Mouse (Mus musculus) heart, postnatal 0 days (tissue): ENCODE data around the gene Pcbd2. TPM values are rescaled to one million over a fixed set of nuclear protein-coding genes. Genes with fewer than 3 reads are reported as not detected.

ENCODE experiments used
- ATAC-seq: fragments of 200-750 bp; cut with Nextera tagmentation; 2 replicates; pipeline ENCODE4 v1.8.0; 2017; ENCODE audit warnings: low read depth, moderate number of reproducible peaks, moderate library complexity; ENCODE audit not compliant: insufficient read depth
- DNase-seq: peaks from one replicate; pipeline ENCODE4 v3.0.0-alpha.2; 2016; ENCODE audit warnings: low spot score
- H3K27ac ChIP-seq: fragments of 300-500 bp; sonication (generic); 2 replicates; pipeline ENCODE4 v1.5.1; 2014; ENCODE audit warnings: low read depth, mild to moderate bottlenecking
- H3K27me3 ChIP-seq: fragments of 300-500 bp; sonication (generic); 2 replicates; pipeline ENCODE4 v1.6.1; 2014; ENCODE audit warnings: low read length, mixed read lengths; ENCODE audit not compliant: control insufficient read depth, insufficient read depth
- H3K36me3 ChIP-seq: fragments of 300-500 bp; sonication (generic); replicated peaks from 2 replicates; pipeline ENCODE4 v1.6.1; 2014; ENCODE audit warnings: low read length, mixed read lengths; ENCODE audit not compliant: control insufficient read depth, insufficient read depth
- H3K4me1 ChIP-seq: fragments of 300-500 bp; sonication (generic); 2 replicates; pipeline ENCODE4 v1.6.1; 2014; ENCODE audit warnings: antibody characterized with exemption; ENCODE audit not compliant: control insufficient read depth, insufficient read depth
- H3K4me2 ChIP-seq: fragments of 300-500 bp; sonication (generic); 2 replicates; pipeline ENCODE4 v1.6.1; 2014; ENCODE audit warnings: low read depth, mild to moderate bottlenecking, low read length, moderate library complexity
- H3K4me3 ChIP-seq: fragments of 300-500 bp; sonication (generic); 2 replicates; pipeline ENCODE4 v1.5.1; 2014; ENCODE audit warnings: low read depth, low read length
- H3K9ac ChIP-seq: fragments of 300-500 bp; sonication (generic); replicated peaks from 2 replicates; pipeline ENCODE4 v1.6.1; 2014; ENCODE audit warnings: low read depth, low read length, mixed read lengths
- H3K9me3 ChIP-seq: fragments of 300-500 bp; sonication (generic); replicated peaks from 2 replicates; pipeline ENCODE4 v1.6.1; 2016; ENCODE audit warnings: low read length; ENCODE audit not compliant: control insufficient read depth
- CTCF ChIP-seq: IDR thresholded peaks from 2 replicates; pipeline ENCODE4 v1.5.1; 2016; ENCODE audit warnings: antibody characterized with exemption, control low read depth, low read depth
- EP300 ChIP-seq: IDR thresholded peaks from 2 replicates; pipeline ENCODE4 v1.6.1; 2016; ENCODE audit warnings: antibody characterized with exemption, low read depth
- WGBS: fragments of 180-500 bp; shearing (Covaris S2); extraction: QIAGEN DNeasy Blood & Tissue Kit; methylation state at CpG from one replicate; pipeline ENCODE4 v1.1.7; 2014; 5-methylcytosine and 5-hydroxymethylcytosine counted together
- polyA plus RNA-seq: library from polyadenylated mRNA; unstranded; fragments of >200 nt; fragmentation: Nextera tagmentation; extraction: Ambion mirVana; gene quantifications from 2 replicates; pipeline ENCODE4 v1.2.1, GENCODE M21; 2015
- total RNA-seq: library from RNA; depleted of rRNA; stranded (reverse); fragments of >200 nt; gene quantifications from 2 replicates; pipeline ENCODE4 v1.2.3, GENCODE M21; 2014; ENCODE audit warnings: low replicate concordance

The Pcbd2 gene
- total and polyA plus RNA-seq, 2 experiments from 2014 or later = 12.1 to 54.7 TPM

GRCm38 (mm10) chr13:55801246-55801645, 74.1 kb downstream of the Pcbd2 start:
- H3K4me1 ChIP-seq = no peaks in the 10 kb centered on the region
- no peak overlapping the region for H3K27ac ChIP-seq
- H3K9ac ChIP-seq = no peak overlapping the region
- no peaks in the 10 kb centered on the region for H3K27me3 ChIP-seq
- no peak for ATAC-seq
- H3K4me3 ChIP-seq = no peak overlapping the region
- H3K4me2 ChIP-seq = no peak overlapping the region
- no peak for DNase-seq
- TF ChIP-seq EP300 (no peak), CTCF (no peak)
- 67% methylated on average over 2 of the region's 2 CpGs for WGBS
- peaks cover 8% of the 10 kb centered on the region; the same call in 1 of the 2 replicates for H3K9me3 ChIP-seq
- H3K36me3 ChIP-seq = no peaks in the 10 kb centered on the region

- Histone ChIP-seq H3K27ac (no peak overlapping the region), H3K9ac (no peak overlapping the region), H3K4me1 (no peaks in the 10 kb centered on the region), H3K36me3 (no peaks in the 10 kb centered on the region), H3K9me3 (peaks cover 8% of the 10 kb centered on the region; the same call in 1 of the 2 replicates), H3K4me2 (no peak overlapping the region), H3K27me3 (no peaks in the 10 kb centered on the region), H3K4me3 (no peak overlapping the region)
- no peak for ATAC-seq
- 60% methylated on average over 1 of the region's 1 CpGs for WGBS
- TF ChIP-seq CTCF (no peak), EP300 (no peak)
- no peak for DNase-seq
These were observed 76.8 kb downstream of the Pcbd2 start for GRCm38 (mm10) chr13:55803973-55804372.

- Histone ChIP-seq H3K9me3 (no peaks in the 10 kb centered on the region), H3K4me2 (no peak overlapping the region), H3K9ac (no peak overlapping the region), H3K36me3 (no peaks in the 10 kb centered on the region), H3K27me3 (no peaks in the 10 kb centered on the region), H3K4me3 (no peak overlapping the region), H3K27ac (no peak overlapping the region), H3K4me1 (no peaks in the 10 kb centered on the region)
- TF ChIP-seq CTCF (no peak; the same call in 1 of the 2 replicates), EP300 (no peak)
- no peak for ATAC-seq
- DNase-seq = no peak
- 65% methylated on average over 7 of the region's 7 CpGs for WGBS
These were observed 82.0 kb downstream of the Pcbd2 start for GRCm38 (mm10) chr13:55809041-55809623.

GRCm38 (mm10) chr13:55809707-55810106, 82.5 kb downstream of the Pcbd2 start:
- no peaks in the 10 kb centered on the region for H3K9me3 ChIP-seq
- no peak overlapping the region for H3K4me3 ChIP-seq
- H3K36me3 ChIP-seq = no peaks in the 10 kb centered on the region
- no peak overlapping the region for H3K4me2 ChIP-seq
- WGBS = 89% methylated on average over 10 of the region's 10 CpGs
- H3K9ac ChIP-seq = no peak overlapping the region
- no peak for ATAC-seq
- no peak for DNase-seq
- no peaks in the 10 kb centered on the region for H3K4me1 ChIP-seq
- H3K27me3 ChIP-seq = no peaks in the 10 kb centered on the region
- H3K27ac ChIP-seq = no peak overlapping the region
- TF ChIP-seq CTCF (no peak), EP300 (no peak)

GRCm38 (mm10) chr13:55810947-55811346, 83.8 kb downstream of the Pcbd2 start:
- H3K4me3 ChIP-seq = no peak overlapping the region
- no peak overlapping the region for H3K27ac ChIP-seq
- ATAC-seq (no peak), DNase-seq (no peak)
- no peaks in the 10 kb centered on the region for H3K36me3 ChIP-seq
- no peaks in the 10 kb centered on the region for H3K9me3 ChIP-seq
- no peak overlapping the region for H3K4me2 ChIP-seq
- WGBS = 65% methylated on average over 5 of the region's 5 CpGs
- no peaks in the 10 kb centered on the region for H3K4me1 ChIP-seq
- H3K9ac ChIP-seq = no peak overlapping the region
- H3K27me3 ChIP-seq = no peaks in the 10 kb centered on the region
- TF ChIP-seq CTCF (no peak), EP300 (no peak)

GRCm38 (mm10) chr13:55813490-55814016, 86.4 kb downstream of the Pcbd2 start:
- WGBS = 72% methylated on average over 5 of the region's 5 CpGs
- no peak overlapping the region for H3K27ac ChIP-seq
- no peaks in the 10 kb centered on the region for H3K36me3 ChIP-seq
- no peak overlapping the region for H3K4me3 ChIP-seq
- H3K4me1 ChIP-seq = no peaks in the 10 kb centered on the region
- no peak overlapping the region for H3K9ac ChIP-seq
- ATAC-seq = no peak
- H3K27me3 ChIP-seq = peaks cover 17% of the 10 kb centered on the region
- no peaks in the 10 kb centered on the region for H3K9me3 ChIP-seq
- no peak overlapping the region for H3K4me2 ChIP-seq
- DNase-seq = no peak
- TF ChIP-seq EP300 = no peak
- TF ChIP-seq CTCF = no peak
